Mouse (Mus musculus) cerebellum, adult 11-12 months (tissue): ENCODE results near the gene Mypn.
A peak's percentile ranks its signal among the peaks of the same experiment; 100 is the strongest.

ENCODE experiments used
- DNase-seq: peaks from one replicate; pipeline ENCODE4 v3.0.0; 2022

Mypn gene

DNA sequence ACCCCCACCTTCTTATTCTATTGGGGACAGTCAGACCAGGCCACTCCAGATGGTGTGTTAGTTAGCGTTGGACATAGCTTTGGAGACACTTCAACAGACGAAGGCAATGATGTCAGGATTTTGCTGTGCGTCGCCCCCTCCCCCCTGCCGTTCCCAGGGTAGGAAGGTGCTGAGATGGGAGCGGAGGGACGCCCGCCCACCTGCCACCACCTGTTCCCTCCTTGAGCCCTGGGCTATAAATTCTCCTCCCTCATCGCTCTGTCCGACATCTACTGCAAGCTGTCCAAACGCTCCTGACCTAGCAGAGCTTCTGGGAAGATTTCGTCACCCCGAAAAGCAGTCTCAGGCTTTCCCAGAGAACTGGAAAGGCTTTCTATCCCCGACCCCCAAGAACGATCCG, 104.2 kb downstream of the Mypn start, which contains the start of gene Atoh7:
Gene Atoh7, plus strand, starts transcription at position 131 of the 400 bp plus-strand sequence.
- DNase-seq = peak; percentile 95

DNA sequence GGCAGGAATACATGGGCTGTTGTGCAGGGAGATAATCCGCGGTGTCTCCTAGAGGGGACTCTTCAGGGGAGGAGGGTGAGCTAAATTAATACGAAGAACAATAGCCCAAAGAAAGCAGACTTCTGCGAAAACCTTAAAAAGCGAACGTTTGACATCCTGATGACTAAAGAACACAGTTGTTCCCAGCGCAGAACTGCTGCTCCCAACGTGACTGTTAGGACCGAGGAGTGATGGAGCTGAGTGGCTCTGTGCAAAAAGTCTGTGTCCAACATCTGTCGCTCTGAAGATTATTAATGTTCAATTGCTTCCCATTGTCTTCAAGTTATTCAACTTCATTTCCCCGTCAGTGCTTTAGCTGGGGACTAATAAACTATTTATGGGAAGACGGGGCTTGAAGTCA, 105.6 kb downstream of the Mypn start:
- DNase-seq = no peak

DNA sequence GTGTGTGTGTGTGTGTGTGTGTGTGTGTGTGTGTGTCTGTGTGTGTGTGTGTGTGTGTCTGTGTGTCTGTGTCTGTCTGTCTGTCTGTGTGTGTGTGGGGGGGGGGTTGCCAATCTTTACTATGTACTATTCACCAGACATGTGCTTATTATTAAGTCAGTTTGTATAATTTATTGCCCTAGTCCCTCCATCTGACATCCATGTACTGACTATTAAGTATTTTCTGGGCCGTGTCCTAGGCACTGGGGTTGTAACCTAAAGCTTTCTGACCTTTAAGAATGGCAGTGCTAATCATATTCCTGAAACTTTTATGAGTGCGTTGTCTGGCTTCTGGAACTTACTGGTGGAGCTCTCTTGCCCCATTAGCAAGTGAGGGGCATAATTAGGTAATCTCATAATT, 107.0 kb downstream of the Mypn start:
- no peak for DNase-seq

DNA sequence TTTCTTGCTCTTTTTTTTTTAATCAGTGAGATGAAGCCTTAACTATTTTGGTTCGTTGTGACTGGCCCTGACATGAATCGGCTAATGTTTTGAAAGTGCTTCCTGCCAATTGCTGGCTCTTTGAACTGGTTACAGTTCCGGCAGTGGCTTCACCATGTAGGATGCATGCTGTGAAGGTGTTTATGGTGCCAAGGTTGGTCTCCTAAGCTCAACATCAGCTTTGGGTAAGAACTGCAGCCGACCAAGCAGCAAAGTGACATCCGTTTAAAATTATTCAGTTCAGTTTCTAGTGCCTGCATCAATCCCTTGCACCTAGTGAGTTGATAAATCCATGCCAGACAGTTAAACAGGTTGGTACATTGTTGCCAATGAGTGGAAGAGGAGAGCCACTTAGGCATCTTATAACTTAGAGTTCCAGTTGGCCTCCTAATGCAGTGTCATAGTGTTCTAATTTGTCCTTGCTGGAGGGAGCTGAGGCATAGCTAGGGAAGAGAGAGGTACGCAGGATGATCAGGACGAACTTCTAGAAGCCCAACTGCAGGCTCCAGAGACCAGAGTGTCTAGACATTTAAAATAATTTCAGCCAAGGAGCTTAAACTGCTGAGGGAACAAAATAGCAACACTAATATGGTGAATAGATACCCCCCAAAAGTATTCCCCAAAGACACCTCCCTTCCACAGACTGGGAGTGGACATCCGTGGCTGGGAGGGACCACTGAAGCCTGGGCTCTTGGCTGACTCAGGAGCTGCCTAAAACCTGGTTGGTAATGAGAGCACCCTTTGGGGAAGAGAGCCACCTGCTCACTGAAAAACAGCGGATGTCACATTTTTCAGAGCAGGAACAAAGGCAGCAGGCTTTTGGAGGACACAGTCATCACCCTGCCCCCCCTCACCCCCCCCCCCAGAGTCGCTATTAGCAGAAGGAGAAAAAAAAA, 110.9 kb downstream of the Mypn start:
- peak; percentile 82 for DNase-seq

DNA sequence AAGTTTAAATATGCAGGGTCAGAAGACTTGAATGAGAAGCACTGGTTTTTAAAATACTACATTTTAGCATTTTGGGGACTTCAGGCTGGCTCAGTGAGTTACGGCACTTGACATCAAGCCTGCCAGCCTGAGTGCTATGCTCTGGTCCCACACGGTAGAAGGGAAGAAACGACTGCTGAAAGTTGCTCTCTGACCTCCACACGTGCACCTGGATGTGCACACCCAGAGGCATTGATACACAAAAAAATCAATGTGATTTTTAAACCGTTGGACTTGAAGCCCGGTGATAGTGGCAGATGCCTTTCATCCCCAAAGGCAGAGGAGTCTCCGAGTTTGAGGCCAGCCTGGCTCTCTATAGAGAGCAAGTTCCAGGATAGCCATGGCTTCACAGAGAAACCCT, 111.8 kb downstream of the Mypn start:
- DNase-seq = no peak

DNA sequence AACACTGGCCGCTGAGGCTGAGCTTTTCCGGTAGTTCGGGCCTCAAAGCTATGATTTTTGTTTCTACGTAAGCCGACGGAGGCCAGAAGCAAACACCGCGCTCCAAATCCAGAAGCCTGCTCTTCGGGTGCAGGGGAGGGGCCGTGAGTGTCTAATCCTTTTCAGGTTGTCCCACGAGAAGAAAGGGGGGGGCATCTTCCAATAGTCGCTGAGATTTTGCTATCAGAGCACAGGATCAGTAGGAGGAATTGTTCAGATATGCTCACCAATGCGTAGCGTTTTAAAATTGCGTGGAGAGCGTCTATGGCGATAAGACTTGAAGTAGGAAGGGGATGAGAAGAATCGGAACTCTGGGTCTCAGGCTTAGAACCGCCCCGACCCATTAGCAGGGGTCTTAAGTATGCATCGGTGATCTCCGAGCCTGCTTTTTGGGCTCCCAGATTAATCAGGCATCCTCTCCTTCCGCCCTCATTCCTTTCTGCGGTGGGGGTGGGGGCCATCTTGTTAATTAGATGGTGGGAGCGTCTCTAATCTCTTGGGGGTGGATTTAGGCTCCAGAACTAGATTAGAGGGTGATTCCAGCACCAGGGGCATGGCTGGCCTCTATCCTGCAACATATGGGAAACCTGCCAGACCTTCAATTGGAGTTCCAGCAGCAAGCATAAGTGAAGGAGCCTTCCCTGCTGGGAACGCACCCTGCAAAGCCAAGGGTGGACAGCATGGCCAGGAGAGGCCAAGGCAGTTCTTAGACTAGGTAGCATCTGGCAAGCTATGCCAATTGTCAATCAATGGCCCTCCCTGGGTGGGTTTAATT, 113.8 kb downstream of the Mypn start:
- peak; percentile 72 for DNase-seq

DNA sequence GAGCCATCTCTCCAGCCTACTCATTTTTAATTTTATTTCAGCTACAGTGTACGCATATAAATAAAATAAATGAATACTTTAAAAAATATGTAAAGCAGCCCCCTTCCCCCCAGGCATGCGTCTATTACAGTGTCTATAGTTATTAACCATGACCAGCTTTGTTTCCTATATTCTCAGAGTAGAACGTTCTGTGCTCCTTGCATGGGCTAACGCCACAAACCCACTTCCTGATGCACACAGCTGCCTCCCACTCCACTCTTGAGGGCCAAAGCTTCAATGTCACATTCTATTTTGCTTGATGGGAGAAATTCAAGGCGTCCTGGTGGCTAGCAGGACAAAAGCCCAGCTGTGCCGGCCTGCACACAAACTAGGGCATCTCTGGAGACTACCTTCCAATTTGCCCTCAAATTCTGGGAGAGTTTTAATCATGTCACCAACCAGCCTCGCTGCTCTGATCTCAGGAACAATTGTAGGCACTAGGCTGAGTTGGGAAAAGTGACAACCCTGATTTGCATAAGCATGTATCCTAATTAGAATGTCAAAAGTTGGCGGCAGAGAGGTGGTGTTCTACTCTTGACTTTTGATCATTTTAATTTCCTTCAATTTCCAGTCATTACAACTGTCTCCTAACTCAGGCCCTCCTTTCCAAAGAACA, 114.5 kb downstream of the Mypn start:
- no peak for DNase-seq

DNA sequence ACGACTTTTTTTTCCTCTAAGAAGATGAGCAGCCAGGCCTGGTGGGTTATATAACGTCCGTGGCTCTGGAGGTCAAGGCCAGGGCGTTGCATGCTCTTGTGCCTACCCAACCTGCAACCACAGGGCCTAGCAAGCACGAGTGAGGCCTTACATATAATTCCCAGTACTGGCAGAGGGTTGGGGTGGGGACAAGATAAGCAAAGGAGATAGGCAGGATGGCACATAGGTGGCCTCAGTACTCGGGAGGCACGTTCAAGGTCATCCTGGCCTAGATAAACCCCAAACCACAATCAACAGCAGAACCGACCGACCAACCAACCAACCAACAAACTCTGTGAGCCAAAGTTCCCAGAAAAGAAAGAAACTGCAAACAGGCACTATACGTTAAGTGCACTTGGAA, 117.4 kb downstream of the Mypn start:
- no peak for DNase-seq

DNA sequence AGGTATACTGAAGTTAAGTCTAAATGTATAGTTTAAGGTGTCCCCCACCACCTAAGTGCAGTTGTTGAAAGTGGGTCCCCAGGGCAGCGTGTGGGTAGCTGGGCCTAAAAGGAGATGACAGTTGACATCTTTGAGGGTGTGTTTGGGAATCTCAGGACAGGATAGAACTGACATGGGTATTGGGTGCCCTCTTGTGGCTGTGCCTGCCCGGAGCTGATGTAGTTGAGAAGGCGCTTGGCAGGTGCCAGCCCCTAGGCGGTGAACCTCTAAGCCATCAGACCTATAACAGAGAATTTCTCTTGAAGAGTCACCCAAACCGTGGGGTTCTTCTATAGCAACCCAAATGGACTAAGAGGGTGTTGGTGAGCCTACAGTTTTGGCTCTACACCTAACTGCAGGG, 137.8 kb downstream of the Mypn start:
- DNase-seq = peak; percentile 82
